Mouse (Mus musculus) liver, adult 2 months (tissue): ENCODE measurements around the gene Trim34b.

Source experiments
- CTCF ChIP-seq: fragments of 200-500 bp; IDR thresholded peaks from 2 replicates; pipeline ENCODE4 v1.5.1; 2011; ENCODE audit warnings: low read depth, low read length, control low read depth
- POLR2A ChIP-seq: fragments of 200-500 bp; IDR thresholded peaks from 2 replicates; pipeline ENCODE4 v1.6.1; 2011; ENCODE audit warnings: low read length, control low read depth; ENCODE audit not compliant: insufficient read depth; ENCODE audit errors: extremely low read depth

- TF ChIP-seq CTCF, result no peak
- no peak for TF ChIP-seq POLR2A
These were observed 37.1 kb downstream of the Trim34b start for GRCm38 (mm10) chr7:104366339-104366738.
